Mouse (Mus musculus) hindbrain, embryonic 11.5 days (tissue): ENCODE measurements at regions not wholly inside any gene's neighbourhood (a gene's known extent, or its start where the extent isn't known, plus 50 kb on each side); places are given as distances from the start of the nearest gene placed in this dataset.

Source experiments
- ATAC-seq: fragments of 200-750 bp; cut with Nextera tagmentation; 2 replicates; pipeline ENCODE4 v1.8.0; 2017; ENCODE audit warnings: mild to moderate bottlenecking, moderate TSS enrichment, moderate library complexity; ENCODE audit not compliant: low FRiP score
- DNase-seq: peaks from one replicate; pipeline ENCODE4 v3.0.0-alpha.2; 2015; ENCODE audit warnings: low spot score
- H3K27ac ChIP-seq: fragments of 300-500 bp; sonication (generic); 2 replicates; pipeline ENCODE4 v1.5.1; 2014; ENCODE audit warnings: mild to moderate bottlenecking, low read depth, low read length
- H3K27me3 ChIP-seq: fragments of 300-500 bp; sonication (generic); 2 replicates; pipeline ENCODE4 v1.6.1; 2014; ENCODE audit warnings: mild to moderate bottlenecking, low read length, moderate library complexity, mixed read lengths; ENCODE audit not compliant: control insufficient read depth, insufficient read depth
- H3K36me3 ChIP-seq: fragments of 300-500 bp; sonication (generic); 2 replicates; pipeline ENCODE4 v1.6.1; 2014; ENCODE audit warnings: mild to moderate bottlenecking, low read length, moderate library complexity, mixed read lengths; ENCODE audit not compliant: control insufficient read depth, insufficient read depth
- H3K4me1 ChIP-seq: fragments of 300-500 bp; sonication (generic); replicated peaks from 2 replicates; pipeline ENCODE4 v1.6.1; 2014; ENCODE audit warnings: low read length, mixed read lengths; ENCODE audit not compliant: control insufficient read depth, insufficient read depth
- H3K4me2 ChIP-seq: fragments of 300-500 bp; sonication (generic); replicated peaks from 2 replicates; pipeline ENCODE4 v1.6.1; 2014; ENCODE audit warnings: mild to moderate bottlenecking, low read depth, low read length
- H3K4me3 ChIP-seq: fragments of 300-500 bp; sonication (generic); 2 replicates; pipeline ENCODE4 v1.5.1; 2014; ENCODE audit warnings: low read depth, low read length
- H3K9ac ChIP-seq: fragments of 300-500 bp; sonication (generic); 2 replicates; pipeline ENCODE4 v1.6.1; 2014; ENCODE audit warnings: low read depth, low read length
- H3K9me3 ChIP-seq: fragments of 300-500 bp; sonication (generic); 2 replicates; pipeline ENCODE4 v1.6.1; 2016; ENCODE audit warnings: low read length; ENCODE audit not compliant: control insufficient read depth
- WGBS: fragments of 180-500 bp; shearing (Covaris S2); extraction: QIAGEN DNeasy Blood & Tissue Kit; methylation state at CpG from one replicate; pipeline ENCODE4 v1.1.7; 2014; 5-methylcytosine and 5-hydroxymethylcytosine counted together

GRCm38 (mm10) chr10:116645108-116645507 lies 63.8 kb upstream of the Cnot2 start:
- no peak overlapping the region for H3K9ac ChIP-seq
- H3K27ac ChIP-seq, result no peak overlapping the region
- H3K27me3 ChIP-seq, result no peaks in the 10 kb centered on the region

More at GRCm38 (mm10) chr10:116645108-116645507, 63.8 kb upstream of the Cnot2 start:
- Histone ChIP-seq H3K9me3 (no peaks in the 10 kb centered on the region), H3K4me3 (no peak overlapping the region), H3K36me3 (no peaks in the 10 kb centered on the region), H3K4me2 (no peak overlapping the region), H3K4me1 (no peaks in the 10 kb centered on the region)
- ATAC-seq, result no peak
- no peak for DNase-seq
- WGBS, result 81% methylated on average over 9 of the region's 9 CpGs
